Mouse (Mus musculus) myocyte (in vitro differentiated cells): Measurements from ENCODE around the gene Dcp1a. TPM values are rescaled to one million over a fixed set of nuclear protein-coding genes. Genes with fewer than 3 reads are reported as not detected.

Experiments used
- H3K27me3 ChIP-seq: one replicate; pipeline ENCODE4 v1.6.1; 2011; ENCODE audit not compliant: control insufficient read depth, insufficient read depth, insufficient read length
- H3K36me3 ChIP-seq: one replicate; pipeline ENCODE4 v1.6.1; 2011; ENCODE audit not compliant: control insufficient read depth, insufficient read depth
- H3K4me2 ChIP-seq: one replicate; pipeline ENCODE4 v1.6.1; 2011; ENCODE audit warnings: low read depth, control low read depth
- H3K4me3 ChIP-seq: one replicate; pipeline ENCODE4 v1.5.1; 2011; ENCODE audit warnings: mild to moderate bottlenecking, control low read depth, moderate library complexity
- H3K79me2 ChIP-seq: one replicate; pipeline ENCODE4 v1.6.1; 2011; ENCODE audit not compliant: control insufficient read depth, insufficient read depth
- H3ac ChIP-seq: one replicate; pipeline ENCODE4 v1.6.1; 2011; ENCODE audit not compliant: control insufficient read depth, insufficient read length
- CEBPB ChIP-seq: IDR thresholded peaks from 2 replicates; pipeline ENCODE4 v1.6.1; 2011; ENCODE audit warnings: mild to moderate bottlenecking, moderate library complexity; ENCODE audit not compliant: poor library complexity, insufficient read depth, severe bottlenecking
- E2F4 ChIP-seq: IDR thresholded peaks from one replicate; pipeline ENCODE4 v1.6.1; 2011; ENCODE audit warnings: mild to moderate bottlenecking, control low read depth, moderate library complexity; ENCODE audit not compliant: insufficient read depth
- MAX ChIP-seq: IDR thresholded peaks from one replicate; pipeline ENCODE4 v1.6.1; 2011; ENCODE audit warnings: low read depth, mild to moderate bottlenecking, control low read depth
- MYOD1 ChIP-seq, 3 experiments: IDR thresholded peaks; one replicate each; pipeline ENCODE4 v1.6.1; 2011; ENCODE audit warnings: control low read depth in 2 of 3, low read depth in 2 of 3, mild to moderate bottlenecking in 2 of 3, moderate library complexity in 1 of 3; ENCODE audit not compliant: insufficient read length in 2 of 3, control insufficient read depth in 1 of 3
- MYOG ChIP-seq, 3 experiments: IDR thresholded peaks; one replicate each; pipeline ENCODE4 v1.6.1; 2011; ENCODE audit warnings: control low read depth in 2 of 3, low read depth in 2 of 3, mild to moderate bottlenecking in 2 of 3; ENCODE audit not compliant: insufficient read length in 2 of 3, control insufficient read depth in 1 of 3, insufficient read depth in 1 of 3
- POLR2A ChIP-seq: IDR thresholded peaks from one replicate; pipeline ENCODE4 v1.6.1; 2011; ENCODE audit warnings: low read depth, mild to moderate bottlenecking, control low read depth, moderate library complexity; ENCODE audit not compliant: insufficient read length
- POLR2AphosphoS2 ChIP-seq: IDR thresholded peaks from one replicate; pipeline ENCODE4 v1.6.1; 2011; ENCODE audit warnings: low read depth, control low read depth; ENCODE audit not compliant: insufficient read length
- REST ChIP-seq: IDR thresholded peaks from one replicate; pipeline ENCODE4 v1.6.1; 2011; ENCODE audit warnings: mild to moderate bottlenecking, control low read depth, moderate library complexity; ENCODE audit not compliant: insufficient read depth, insufficient read length
- SRF ChIP-seq: IDR thresholded peaks from one replicate; pipeline ENCODE4 v1.6.1; 2011; ENCODE audit warnings: low read depth; ENCODE audit not compliant: control insufficient read depth, insufficient read length
- TCF12 ChIP-seq: IDR thresholded peaks from one replicate; pipeline ENCODE4 v1.6.1; 2011; ENCODE audit warnings: mild to moderate bottlenecking, control low read depth; ENCODE audit not compliant: poor library complexity, insufficient read depth, severe bottlenecking
- TCF3 ChIP-seq: IDR thresholded peaks from one replicate; pipeline ENCODE4 v1.6.1; 2011; ENCODE audit warnings: low read depth, control low read depth; ENCODE audit not compliant: insufficient read length
- USF1 ChIP-seq: IDR thresholded peaks from one replicate; pipeline ENCODE4 v1.6.1; 2011; ENCODE audit warnings: low read depth, mild to moderate bottlenecking, control low read depth, moderate library complexity
- polyA plus RNA-seq: library from polyadenylated mRNA; unstranded; fragments of >200 nt; fragmentation: generic; extraction: Trizol; gene quantifications from one replicate; pipeline ENCODE4 v1.2.1, GENCODE M21; 2012; ENCODE audit warnings: missing spikeins

Dcp1a gene
- polyA plus RNA-seq, 1 experiment, result 7.2 TPM

DNA sequence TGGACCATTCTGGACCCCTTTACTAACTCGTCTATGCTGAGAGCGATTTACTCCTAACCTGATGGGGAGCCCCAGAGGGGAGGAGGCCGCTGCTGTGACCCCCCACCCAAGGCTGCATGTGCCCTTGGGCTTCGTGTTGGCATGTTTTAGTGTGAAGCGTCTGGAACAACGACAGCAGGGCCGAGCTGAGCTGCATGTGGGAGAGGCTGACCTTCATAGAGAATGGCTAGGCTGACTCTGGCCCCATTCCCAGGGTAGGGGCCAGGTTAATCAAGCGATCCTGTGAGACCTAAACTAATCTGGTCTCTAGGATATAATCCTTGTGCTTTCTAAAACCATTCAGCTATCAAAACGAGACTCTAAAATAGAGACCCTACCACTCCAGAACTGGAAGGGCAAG, 78.4 kb downstream of the Dcp1a start:
- Histone ChIP-seq H3K79me2 (peaks cover 43% of the 10 kb centered on the region), H3K4me3 (no peak overlapping the region), H3K36me3 (no peaks in the 10 kb centered on the region), H3K27me3 (no peaks in the 10 kb centered on the region), H3K4me2 (no peak overlapping the region), H3ac (no peak overlapping the region)
- no peak for TF ChIP-seq TCF12

DNA sequence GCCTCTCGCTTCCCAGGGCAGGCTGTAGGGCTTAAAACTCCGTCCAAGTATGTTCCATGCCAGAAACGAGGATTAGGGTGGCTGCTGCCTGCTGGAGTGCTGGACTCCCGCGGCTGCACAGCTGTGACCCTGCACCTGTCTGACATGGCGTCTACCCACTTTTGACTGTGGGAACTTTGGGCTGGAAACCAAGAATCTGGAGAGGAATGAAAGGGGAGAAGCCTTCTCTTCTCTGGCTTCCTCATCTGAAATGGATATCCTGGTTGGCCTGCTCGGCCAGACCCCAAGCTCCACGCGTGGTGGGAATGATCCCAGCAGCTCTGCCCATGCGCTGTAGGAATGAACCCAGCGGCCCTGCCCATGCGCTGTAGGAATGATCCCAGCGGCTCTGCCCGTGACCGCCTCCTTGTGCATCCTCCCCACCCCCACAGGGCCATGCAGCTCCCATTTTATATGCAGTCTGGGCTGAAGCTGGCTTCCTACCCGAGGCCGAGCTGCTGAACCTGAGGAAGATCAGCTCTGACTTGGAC, 80.1 kb downstream of the Dcp1a start:
- TF ChIP-seq TCF12 (peak; percentile 86), CEBPB (no peak), TCF3 (peak; percentile 96), REST (no peak), MYOD1 (IDR thresholded peaks at IDR 0.05; ENCODE audit: control insufficient read depth in 1 of 3, insufficient read length in 2 of 3, low read depth in 2 of 3) (peak in 2 of 3 experiments; percentile 97 to 98), MYOG (IDR thresholded peaks at IDR 0.05; ENCODE audit: control insufficient read depth in 1 of 3, insufficient read depth in 1 of 3, insufficient read length in 2 of 3, low read depth in 2 of 3) (peak; percentile 94 to 98 (median 97)), MAX (no peak)
- no peaks in the 10 kb centered on the region for H3K36me3 ChIP-seq
- H3K27me3 ChIP-seq, result no peaks in the 10 kb centered on the region

DNA sequence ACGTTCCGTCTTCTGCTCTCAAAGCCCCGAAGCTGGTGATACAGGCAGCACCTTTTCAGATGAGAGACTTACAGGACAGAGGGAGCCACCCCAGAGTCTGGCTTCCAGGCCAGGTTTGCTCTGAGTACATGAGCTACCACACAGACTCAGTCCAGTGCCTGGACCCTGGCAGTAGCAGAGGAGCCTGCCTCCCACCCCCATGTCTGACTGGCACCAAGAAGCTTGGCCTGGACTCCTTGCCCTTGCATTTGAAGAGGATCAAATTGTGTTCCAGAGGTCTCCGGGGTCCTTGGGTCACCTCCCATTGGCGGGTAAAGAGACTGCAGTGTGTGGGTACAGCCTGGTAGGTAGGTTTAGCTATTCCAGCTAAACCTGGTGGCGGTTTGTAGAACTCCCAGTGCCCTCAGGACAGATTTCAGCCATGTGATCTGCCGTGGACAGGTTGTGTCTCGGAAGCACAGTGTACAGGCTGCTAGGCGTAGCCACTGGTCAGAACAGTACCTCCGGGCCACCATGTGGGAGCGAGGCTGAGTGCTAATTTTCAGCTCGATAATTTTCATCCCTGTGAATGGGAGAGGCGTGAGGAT, 81.6 kb downstream of the Dcp1a start:
- Histone ChIP-seq H3K79me2 (peaks cover 11% of the 10 kb centered on the region), H3ac (no peak overlapping the region), H3K4me3 (no peak overlapping the region), H3K4me2 (no peak overlapping the region), H3K27me3 (no peaks in the 10 kb centered on the region), H3K36me3 (peaks cover 8% of the 10 kb centered on the region)
- TF ChIP-seq MYOD1 (IDR thresholded peaks at IDR 0.05; ENCODE audit: control insufficient read depth in 1 of 3, insufficient read length in 2 of 3, low read depth in 2 of 3) (no peak), TCF12 (no peak), MAX (no peak)

More for the DNA sequence above, 80.1 kb downstream of the Dcp1a start:
- H3ac ChIP-seq, result no peak overlapping the region
- H3K4me3 ChIP-seq, result no peak overlapping the region
- H3K79me2 ChIP-seq, result peaks cover 26% of the 10 kb centered on the region
- H3K4me2 ChIP-seq, result no peak overlapping the region

DNA sequence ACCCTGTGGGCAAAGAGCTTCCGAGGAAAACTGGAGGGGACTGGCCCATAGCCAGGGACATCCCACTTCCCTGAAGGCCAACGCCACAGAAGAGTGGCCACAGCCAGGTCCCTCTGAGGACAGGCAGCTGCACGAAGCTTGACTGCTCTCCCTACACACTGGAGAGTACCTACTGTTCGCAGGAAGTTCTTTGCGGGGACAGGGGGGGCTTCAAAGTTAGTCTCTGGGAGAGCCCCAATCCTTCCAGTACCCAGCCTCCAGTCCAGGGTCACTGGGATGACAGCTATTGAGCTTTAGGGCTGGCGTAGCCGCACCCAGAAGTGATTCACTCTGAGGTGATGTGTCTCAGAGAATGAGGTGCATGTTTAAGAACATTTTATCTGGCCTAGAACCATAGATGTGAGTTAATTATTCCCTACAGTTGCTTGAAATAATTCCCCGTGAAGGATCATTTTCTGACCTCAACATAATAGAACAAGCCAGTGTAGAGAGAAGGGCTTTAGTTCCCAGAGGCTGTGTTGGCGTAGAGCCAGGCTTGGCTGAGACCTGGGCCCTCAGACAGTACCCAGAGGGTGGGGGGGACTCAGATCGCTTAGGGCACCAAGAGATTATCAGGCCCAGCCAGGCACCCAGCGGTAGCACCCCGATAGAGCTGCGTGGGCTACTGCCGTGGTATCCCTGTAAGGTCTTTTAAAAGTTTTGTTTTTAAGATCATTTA, 82.3 kb downstream of the Dcp1a start:
- no peak for TF ChIP-seq MYOD1 (IDR thresholded peaks at IDR 0.05; ENCODE audit: control insufficient read depth in 1 of 3, insufficient read length in 2 of 3, low read depth in 2 of 3)
- no peak for TF ChIP-seq E2F4
- TF ChIP-seq TCF12, result no peak
- no peak for TF ChIP-seq CEBPB
- TF ChIP-seq POLR2AphosphoS2, result no peak
- no peak for TF ChIP-seq MYOG (IDR thresholded peaks at IDR 0.05; ENCODE audit: control insufficient read depth in 1 of 3, insufficient read depth in 1 of 3, insufficient read length in 2 of 3, low read depth in 2 of 3)
- TF ChIP-seq MAX, result no peak
- TF ChIP-seq TCF3, result no peak
- no peak for TF ChIP-seq USF1
- TF ChIP-seq SRF, result no peak
- TF ChIP-seq POLR2A, result no peak
- no peak for TF ChIP-seq REST
- Histone ChIP-seq H3K36me3 (peaks cover 13% of the 10 kb centered on the region), H3K79me2 (peaks cover 4% of the 10 kb centered on the region), H3K4me3 (no peak overlapping the region), H3K4me2 (no peak overlapping the region), H3K27me3 (no peaks in the 10 kb centered on the region), H3ac (no peak overlapping the region)

DNA sequence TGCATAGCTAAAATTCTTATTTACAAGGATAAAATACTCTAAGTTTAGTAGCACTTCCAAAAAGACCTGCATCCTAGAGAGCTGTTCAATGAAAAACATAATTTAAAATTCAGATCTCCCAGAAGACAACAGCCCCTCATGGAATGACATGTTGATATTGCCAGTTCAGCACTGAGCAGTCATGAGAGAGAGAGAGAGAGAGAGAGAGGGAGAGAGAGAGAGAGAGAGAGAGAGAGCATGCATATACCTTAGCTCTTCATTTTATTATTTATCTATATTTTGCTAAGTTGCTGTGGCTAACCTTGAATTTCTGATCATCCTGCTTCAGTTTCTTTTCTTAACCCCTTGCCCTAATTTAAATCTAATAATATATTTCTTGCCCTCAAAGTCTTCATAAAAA, 83.0 kb downstream of the Dcp1a start:
- Histone ChIP-seq H3K4me3 (no peak overlapping the region), H3K27me3 (no peaks in the 10 kb centered on the region), H3K79me2 (no peaks in the 10 kb centered on the region), H3ac (no peak overlapping the region), H3K4me2 (no peak overlapping the region), H3K36me3 (peaks cover 19% of the 10 kb centered on the region)
- TF ChIP-seq CEBPB, result no peak
- no peak for TF ChIP-seq MYOD1 (IDR thresholded peaks at IDR 0.05; ENCODE audit: control insufficient read depth in 1 of 3, insufficient read length in 2 of 3, low read depth in 2 of 3)
- TF ChIP-seq REST, result no peak
- no peak for TF ChIP-seq E2F4
- TF ChIP-seq MAX, result no peak
- TF ChIP-seq TCF12, result no peak
- no peak for TF ChIP-seq POLR2AphosphoS2
- TF ChIP-seq TCF3, result no peak
- no peak for TF ChIP-seq MYOG (IDR thresholded peaks at IDR 0.05; ENCODE audit: control insufficient read depth in 1 of 3, insufficient read depth in 1 of 3, insufficient read length in 2 of 3, low read depth in 2 of 3)
- no peak for TF ChIP-seq POLR2A
- no peak for TF ChIP-seq USF1
